ENCODE assay signal across 13 mouse cellular contexts in the genomic region with DNA sequence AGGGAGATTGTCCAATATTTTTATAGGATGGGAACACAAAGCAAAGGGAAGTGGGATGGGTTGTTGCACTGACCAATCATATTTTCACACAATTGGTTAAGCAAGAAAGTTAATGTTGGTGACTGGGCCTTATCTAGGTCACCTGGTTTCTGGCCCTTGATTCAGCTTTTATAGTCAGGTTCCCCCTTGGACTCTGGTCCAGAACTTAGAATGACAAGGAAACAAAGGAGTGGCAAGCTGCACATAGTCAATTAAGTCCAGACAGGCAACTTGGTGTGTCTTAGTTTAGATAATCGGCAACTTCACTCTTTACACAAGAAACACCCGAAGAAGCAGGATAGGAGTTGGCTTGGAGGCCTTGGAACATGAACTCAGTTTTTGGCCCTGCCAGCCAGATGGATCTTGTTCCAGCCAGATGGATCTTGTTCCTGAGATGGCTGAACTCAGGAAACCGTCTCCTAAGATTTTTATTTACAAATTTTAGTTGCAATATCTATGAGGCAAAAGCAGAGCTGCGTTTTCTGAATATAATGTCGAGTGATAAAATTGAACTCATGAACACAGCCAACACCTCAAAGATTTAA.
DNase-seq lines count a peak whose midpoint lies in the region; ATAC-seq and TF ChIP-seq lines count a peak whose summit lies in the region.
"Had no signal": no experiment of that assay in that cellular context is flagged by ENCODE, and none has a peak within 500 bp of the region (broad histone marks: within the 10 kb centered on the region; RNA-seq: fewer than 3 reads in every experiment).

No protein-coding gene starts in this region.

- no peak for TF ChIP-seq CTCF in stomach, postnatal 0 days (IDR thresholded peaks at IDR 0.05; ENCODE audit: low read depth)
- no peak for TF ChIP-seq CTCF in intestine, postnatal 0 days (IDR thresholded peaks at IDR 0.05; ENCODE audit: low read depth)

- no peak overlapping the region for H3K4me3 ChIP-seq in heart, embryonic 11.5 days (ENCODE audit: low read depth, low read length)
- no peak overlapping the region for H3K4me3 ChIP-seq in stomach, embryonic 14.5 days (ENCODE audit: low read depth, low read length)
- H3K4me3 ChIP-seq in stomach, postnatal 0 days (ENCODE audit: low read depth, low read length), result no peak overlapping the region
- no peak overlapping the region for H3K4me3 ChIP-seq in intestine, postnatal 0 days (ENCODE audit: low read depth, low read length)
- no peak overlapping the region for H3K4me3 ChIP-seq in hindbrain, embryonic 14.5 days (replicated peaks; ENCODE audit: low read length)
- H3K4me3 ChIP-seq: embryonic facial prominence, embryonic 15.5 days had no signal

- no peak overlapping the region for H3K9ac ChIP-seq in heart, embryonic 11.5 days (ENCODE audit: low read depth, low read length)
- no peak overlapping the region for H3K9ac ChIP-seq in stomach, embryonic 14.5 days (replicated peaks; ENCODE audit: low read depth, low read length)
- no peak overlapping the region for H3K9ac ChIP-seq in stomach, postnatal 0 days (ENCODE audit: low read length)
- no peak overlapping the region for H3K9ac ChIP-seq in intestine, postnatal 0 days (ENCODE audit: low read depth, low read length)
- H3K9ac ChIP-seq in hindbrain, embryonic 14.5 days, result no peak overlapping the region
- H3K9ac ChIP-seq: embryonic facial prominence, embryonic 15.5 days; liver, embryonic 14.5 days had no signal

- no peaks in the 10 kb centered on the region for H3K27me3 ChIP-seq in heart, embryonic 11.5 days (ENCODE audit: control insufficient read depth, insufficient read depth, low read length)
- H3K27me3 ChIP-seq in stomach, embryonic 14.5 days (ENCODE audit: control insufficient read depth, insufficient read depth, low read length), result no peaks in the 10 kb centered on the region
- H3K27me3 ChIP-seq in stomach, postnatal 0 days (ENCODE audit: control insufficient read depth, insufficient read depth, low read length), result no peaks in the 10 kb centered on the region
- no peaks in the 10 kb centered on the region for H3K27me3 ChIP-seq in intestine, postnatal 0 days (replicated peaks; ENCODE audit: control insufficient read depth, insufficient read depth, low read length)
- no peaks in the 10 kb centered on the region for H3K27me3 ChIP-seq in hindbrain, embryonic 14.5 days (ENCODE audit: control insufficient read depth, insufficient read depth, low read length)
- H3K27me3 ChIP-seq: embryonic facial prominence, embryonic 15.5 days had no signal

- TF ChIP-seq EP300 in stomach, postnatal 0 days (optimal IDR thresholded peaks at IDR 0.05), result no peak

- H3K9me3 ChIP-seq in heart, embryonic 11.5 days (replicated peaks; ENCODE audit: control insufficient read depth, low read length), result no peaks in the 10 kb centered on the region
- no peaks in the 10 kb centered on the region for H3K9me3 ChIP-seq in stomach, embryonic 14.5 days (ENCODE audit: control insufficient read depth, low read depth, low read length)
- H3K9me3 ChIP-seq in stomach, postnatal 0 days (ENCODE audit: control insufficient read depth, low read length), result no peaks in the 10 kb centered on the region
- H3K9me3 ChIP-seq in intestine, postnatal 0 days (ENCODE audit: control insufficient read depth), result no peaks in the 10 kb centered on the region
- no peaks in the 10 kb centered on the region for H3K9me3 ChIP-seq in hindbrain, embryonic 14.5 days (ENCODE audit: control insufficient read depth, low read length)
- H3K9me3 ChIP-seq: embryonic facial prominence, embryonic 15.5 days had no signal

- peak; percentile 90 for DNase-seq in heart, adult 11 months
- DNase-seq in stomach, postnatal 0 days (ENCODE audit: low spot score), result no peak
- DNase-seq in skeletal muscle tissue, adult 2 months (ENCODE audit: low read depth, low spot score), result peak; percentile 18
- DNase-seq in retina, postnatal 1 day, result no peak
- no peak for DNase-seq in hindbrain, embryonic 14.5 days (ENCODE audit: low spot score)
- DNase-seq: thymus, postnatal 36 days had no signal

- H3K36me3 ChIP-seq in heart, embryonic 11.5 days (ENCODE audit: control insufficient read depth, insufficient read depth, low read length), result no peaks in the 10 kb centered on the region
- no peaks in the 10 kb centered on the region for H3K36me3 ChIP-seq in stomach, embryonic 14.5 days (ENCODE audit: control insufficient read depth, insufficient read depth, low read length)
- no peaks in the 10 kb centered on the region for H3K36me3 ChIP-seq in stomach, postnatal 0 days (ENCODE audit: control insufficient read depth, insufficient read depth, low read length)
- H3K36me3 ChIP-seq in intestine, postnatal 0 days (ENCODE audit: control insufficient read depth, insufficient read depth), result no peaks in the 10 kb centered on the region
- H3K36me3 ChIP-seq in hindbrain, embryonic 14.5 days (replicated peaks; ENCODE audit: control insufficient read depth, insufficient read depth), result no peaks in the 10 kb centered on the region
- H3K36me3 ChIP-seq: embryonic facial prominence, embryonic 15.5 days had no signal

- ATAC-seq in heart, embryonic 11.5 days (replicated peaks; ENCODE audit: insufficient number of reproducible peaks, low FRiP score, low TSS enrichment), result no peak
- ATAC-seq in stomach, embryonic 14.5 days (ENCODE audit: insufficient number of reproducible peaks, insufficient read depth, low FRiP score, low read depth), result no peak
- ATAC-seq in stomach, postnatal 0 days (ENCODE audit: low FRiP score, low TSS enrichment), result no peak
- ATAC-seq in intestine, postnatal 0 days, result peak; percentile 85
- ATAC-seq in hindbrain, embryonic 14.5 days (ENCODE audit: low FRiP score), result no peak
- ATAC-seq: forebrain, embryonic 16.5 days had no signal

- H3K4me1 ChIP-seq in heart, embryonic 11.5 days (ENCODE audit: control insufficient read depth, insufficient read depth, low read length), result no peaks in the 10 kb centered on the region
- H3K4me1 ChIP-seq in stomach, embryonic 14.5 days (ENCODE audit: control insufficient read depth, insufficient read depth, low read length), result no peaks in the 10 kb centered on the region
- no peaks in the 10 kb centered on the region for H3K4me1 ChIP-seq in stomach, postnatal 0 days (replicated peaks; ENCODE audit: control insufficient read depth, insufficient read depth)
- H3K4me1 ChIP-seq in intestine, postnatal 0 days (replicated peaks; ENCODE audit: control insufficient read depth, insufficient read depth, low read length), result no peaks in the 10 kb centered on the region
- 0 out of 2 replicates have a peak, but pooled peaks cover 5% of the 10 kb centered on the region for H3K4me1 ChIP-seq in hindbrain, embryonic 14.5 days (replicated peaks; ENCODE audit: control insufficient read depth, insufficient read depth, low read length)
- H3K4me1 ChIP-seq: embryonic facial prominence, embryonic 15.5 days had no signal

- WGBS in heart, embryonic 11.5 days (ENCODE audit: insufficient replicate concordance), result 78% methylated on average over 5 of the region's 5 CpGs
- WGBS in stomach, embryonic 14.5 days, result 45% methylated on average over 5 of the region's 5 CpGs
- 43% methylated on average over 5 of the region's 5 CpGs for WGBS in stomach, postnatal 0 days
- 52% methylated on average over 5 of the region's 5 CpGs for WGBS in intestine, postnatal 0 days
- 93% methylated on average over 5 of the region's 5 CpGs for WGBS in hindbrain, embryonic 14.5 days

- H3K27ac ChIP-seq in heart, embryonic 11.5 days (ENCODE audit: low read depth, low read length), result no peak overlapping the region
- H3K27ac ChIP-seq in stomach, embryonic 14.5 days (ENCODE audit: low read length), result peak overlapping the region; percentile 44; the same call in 1 of the 2 replicates
- H3K27ac ChIP-seq in stomach, postnatal 0 days (replicated peaks), result no peak overlapping the region
- H3K27ac ChIP-seq in intestine, postnatal 0 days (ENCODE audit: low read depth, low read length), result no peak overlapping the region
- no peak overlapping the region for H3K27ac ChIP-seq in hindbrain, embryonic 14.5 days
- H3K27ac ChIP-seq: embryonic facial prominence, embryonic 15.5 days; liver, embryonic 14.5 days had no signal

- no peak overlapping the region for H3K4me2 ChIP-seq in heart, embryonic 11.5 days
- H3K4me2 ChIP-seq in stomach, embryonic 14.5 days (replicated peaks; ENCODE audit: low read depth, low read length), result no peak overlapping the region
- H3K4me2 ChIP-seq in stomach, postnatal 0 days (replicated peaks; ENCODE audit: low read depth), result no peak overlapping the region
- H3K4me2 ChIP-seq in intestine, postnatal 0 days (replicated peaks; ENCODE audit: low read depth), result no peak overlapping the region
- no peak overlapping the region for H3K4me2 ChIP-seq in hindbrain, embryonic 14.5 days (replicated peaks)
- H3K4me2 ChIP-seq: embryonic facial prominence, embryonic 15.5 days; midbrain, embryonic 11.5 days had no signal

Comparison
In these comparisons a context has a peak if more than half of its experiments do, and no peak if none do; other contexts are left out.
1. DNase-seq: peak in heart, adult 11 months (single experiment) and skeletal muscle tissue, adult 2 months (single experiment); none in stomach, postnatal 0 days (single experiment), retina, postnatal 1 day (single experiment) and hindbrain, embryonic 14.5 days (single experiment).